Mouse (Mus musculus): ENCODE data around the gene Reg3b.
"Not testable (repeated sequence)": the region's sequence is repeated elsewhere in the genome, so short reads cannot be mapped to it uniquely, and the experiment has no call there.

Gene Reg3b

GRCm38 (mm10) chr6:78370357-78370756 lies at the start of gene Reg3b:
Gene Reg3b, plus strand, starts transcription at chr6:78370657.
- no peak for DNase-seq

- no peak for DNase-seq
These were observed 42.7 kb upstream of the Reg3b start for GRCm38 (mm10) chr6:78327798-78328197.

- no peak for DNase-seq
These were observed 41.3 kb upstream of the Reg3b start for GRCm38 (mm10) chr6:78329166-78329565.

- no peak for DNase-seq
These were observed 38.4 kb upstream of the Reg3b start for GRCm38 (mm10) chr6:78331919-78332569.

GRCm38 (mm10) chr6:78340296-78340695 lies 30.2 kb upstream of the Reg3b start:
- no peak for DNase-seq

- DNase-seq, result no peak
These were observed 28.8 kb upstream of the Reg3b start for GRCm38 (mm10) chr6:78341689-78342088.

- DNase-seq, result no peak
These were observed 8.4 kb upstream of the Reg3b start for GRCm38 (mm10) chr6:78361971-78362563.

- DNase-seq, result no peak
These were observed 8.3 kb downstream of the Reg3b start, which contains the start of gene Reg3d for GRCm38 (mm10) chr6:78378765-78379164. Gene Reg3d, minus strand, starts transcription at chr6:78378865.

- DNase-seq, result no peak
These were observed 10.0 kb downstream of the Reg3b start, which contains the start of gene Reg3a for GRCm38 (mm10) chr6:78380409-78380808. Gene Reg3a, plus strand, starts transcription at chr6:78380709.

- DNase-seq, result no peak
These were observed 15.2 kb downstream of the Reg3b start for GRCm38 (mm10) chr6:78385609-78386008.

GRCm38 (mm10) chr6:78395323-78395722 lies 24.9 kb downstream of the Reg3b start, which contains the start of gene Reg2:
Gene Reg2, plus strand, starts transcription at chr6:78395623.
- not testable (repeated sequence) for DNase-seq

- DNase-seq, result not testable (repeated sequence)
These were observed 52.0 kb downstream of the Reg3b start, which contains the start of gene Reg1 for GRCm38 (mm10) chr6:78422411-78422810. Gene Reg1, plus strand, starts transcription at chr6:78422711.
